Mouse (Mus musculus) embryonic fibroblast, embryonic 13.5 days (primary cell): ENCODE measurements at regions not wholly inside any gene's neighbourhood (a gene's known extent, or its start where the extent isn't known, plus 50 kb on each side); places are given as distances from the start of the nearest gene placed in this dataset.

Experiments
- H3K27ac ChIP-seq: 2 replicates; pipeline ENCODE4 v1.5.1; 2012; ENCODE audit warnings: low read length, control low read depth, inconsistent platforms; ENCODE audit not compliant: insufficient read depth
- H3K4me1 ChIP-seq: 2 replicates; pipeline ENCODE4 v1.6.1; 2011; ENCODE audit warnings: low read length; ENCODE audit not compliant: control insufficient read depth, insufficient read depth
- H3K4me3 ChIP-seq: 2 replicates; pipeline ENCODE4 v1.5.1; 2011; ENCODE audit warnings: mild to moderate bottlenecking, control low read depth, low read length; ENCODE audit not compliant: insufficient read depth
- CTCF ChIP-seq: IDR thresholded peaks from 2 replicates; pipeline ENCODE4 v1.5.1; 2011; ENCODE audit warnings: mild to moderate bottlenecking, control low read depth, low read length, moderate library complexity, borderline replicate concordance; ENCODE audit not compliant: insufficient read depth
- POLR2A ChIP-seq: IDR thresholded peaks from 2 replicates; pipeline ENCODE4 v1.6.1; 2011; ENCODE audit warnings: low read depth, mild to moderate bottlenecking, control low read depth, low read length, moderate library complexity

GRCm38 (mm10) chr1:73672239-73672638 lies 452.0 kb downstream of the Tns1 start:
- Histone ChIP-seq H3K27ac (no peak overlapping the region), H3K4me1 (no peaks in the 10 kb centered on the region), H3K4me3 (no peak overlapping the region)
- TF ChIP-seq CTCF, result no peak
- TF ChIP-seq POLR2A, result no peak

GRCm38 (mm10) chr1:73668691-73669090 lies 455.6 kb downstream of the Tns1 start:
- no peaks in the 10 kb centered on the region for H3K4me1 ChIP-seq
- H3K27ac ChIP-seq, result no peak overlapping the region
- no peak overlapping the region for H3K4me3 ChIP-seq
- TF ChIP-seq CTCF (no peak), POLR2A (no peak)

GRCm38 (mm10) chr1:73663546-73663945 lies 460.7 kb downstream of the Tns1 start:
- no peaks in the 10 kb centered on the region for H3K4me1 ChIP-seq
- no peak overlapping the region for H3K4me3 ChIP-seq
- H3K27ac ChIP-seq, result no peak overlapping the region
- TF ChIP-seq POLR2A, result no peak
- TF ChIP-seq CTCF, result no peak

GRCm38 (mm10) chr1:73645011-73645410 lies 479.2 kb downstream of the Tns1 start:
- TF ChIP-seq CTCF (no peak), POLR2A (no peak)
- H3K4me1 ChIP-seq, result 0 out of 2 replicates have a peak, but pooled peaks cover 2% of the 10 kb centered on the region
- no peak overlapping the region for H3K27ac ChIP-seq
- H3K4me3 ChIP-seq, result no peak overlapping the region

GRCm38 (mm10) chr1:73644394-73644793 lies 479.9 kb downstream of the Tns1 start:
- Histone ChIP-seq H3K27ac (no peak overlapping the region), H3K4me3 (no peak overlapping the region), H3K4me1 (0 out of 2 replicates have a peak, but pooled peaks cover 2% of the 10 kb centered on the region)
- no peak for TF ChIP-seq CTCF

- H3K4me3 ChIP-seq, result no peak overlapping the region
- TF ChIP-seq POLR2A, result no peak
- no peak for TF ChIP-seq CTCF
- H3K27ac ChIP-seq, result no peak overlapping the region
- 0 out of 2 replicates have a peak, but pooled peaks cover 2% of the 10 kb centered on the region for H3K4me1 ChIP-seq
Measured at GRCm38 (mm10) chr1:73643431-73643830, 480.8 kb downstream of the Tns1 start.

- no peak for TF ChIP-seq CTCF
- TF ChIP-seq POLR2A, result no peak
- Histone ChIP-seq H3K4me3 (no peak overlapping the region), H3K27ac (no peak overlapping the region), H3K4me1 (0 out of 2 replicates have a peak, but pooled peaks cover 2% of the 10 kb centered on the region)
Measured at GRCm38 (mm10) chr1:73642691-73643109, 481.5 kb downstream of the Tns1 start.

- H3K4me3 ChIP-seq, result no peak overlapping the region
- H3K27ac ChIP-seq, result no peak overlapping the region
- TF ChIP-seq POLR2A (no peak), CTCF (no peak)
- 0 out of 2 replicates have a peak, but pooled peaks cover 2% of the 10 kb centered on the region for H3K4me1 ChIP-seq
Measured at GRCm38 (mm10) chr1:73641456-73641855, 482.8 kb downstream of the Tns1 start.

GRCm38 (mm10) chr1:73640726-73641451 lies 483.4 kb downstream of the Tns1 start:
- Histone ChIP-seq H3K4me1 (0 out of 2 replicates have a peak, but pooled peaks cover 2% of the 10 kb centered on the region), H3K27ac (no peak overlapping the region), H3K4me3 (no peak overlapping the region)
- TF ChIP-seq CTCF (no peak), POLR2A (no peak)

GRCm38 (mm10) chr1:73635709-73636108 lies 488.5 kb downstream of the Tns1 start:
- H3K4me3 ChIP-seq, result no peak overlapping the region
- H3K4me1 ChIP-seq, result no peaks in the 10 kb centered on the region
- TF ChIP-seq POLR2A (no peak), CTCF (no peak)
- H3K27ac ChIP-seq, result no peak overlapping the region

GRCm38 (mm10) chr1:73634871-73635270 lies 489.4 kb downstream of the Tns1 start:
- TF ChIP-seq CTCF, result no peak
- no peak for TF ChIP-seq POLR2A
- H3K27ac ChIP-seq, result no peak overlapping the region
- H3K4me3 ChIP-seq, result no peak overlapping the region
- H3K4me1 ChIP-seq, result no peaks in the 10 kb centered on the region

- no peaks in the 10 kb centered on the region for H3K4me1 ChIP-seq
- no peak overlapping the region for H3K4me3 ChIP-seq
- no peak overlapping the region for H3K27ac ChIP-seq
- TF ChIP-seq POLR2A (no peak), CTCF (no peak)
Measured at GRCm38 (mm10) chr1:73633071-73633470, 491.2 kb downstream of the Tns1 start.
